Mouse (Mus musculus): ENCODE data around the gene Thoc7.

GRCm38 (mm10) chr14:13963527-13963926 is 1.9 kb upstream of the Thoc7 start:
- TF ChIP-seq CTCF (conservative IDR thresholded peaks at IDR 0.05; ENCODE audit: insufficient read depth, insufficient read length, low read depth, low read length) (no peak), POLR2A (IDR thresholded peaks at IDR 0.05; ENCODE audit: low read depth, low read length) (no peak)
